Mouse (Mus musculus) heart, adult 2 months (tissue): ENCODE data around the gene Asxl1.

Source experiments
- CTCF ChIP-seq: fragments of 200-600 bp; IDR thresholded peaks from 2 replicates; pipeline ENCODE4 v1.8.1; 2022; ENCODE audit warnings: antibody characterized with exemption, mild to moderate bottlenecking, moderate library complexity
- POLR2A ChIP-seq: fragments of 200-500 bp; IDR thresholded peaks from 2 replicates; pipeline ENCODE4 v1.6.1; 2011; ENCODE audit warnings: mild to moderate bottlenecking, low read depth, low read length, control low read depth; ENCODE audit not compliant: insufficient read depth

- TF ChIP-seq POLR2A (no peak), CTCF (no peak)
Observed at GRCm38 (mm10) chr2:153447719-153448118, 102.1 kb downstream of the Asxl1 start.
